In genomic region chr14:50973700-50974099, GRCm38 (mm10) we compare ENCODE assay signal across 21 mouse cellular contexts. TPM values are rescaled to one million over a fixed set of nuclear protein-coding genes. Genes with fewer than 3 reads are reported as not detected.
"Had no signal": no experiment of that assay in that cellular context is flagged by ENCODE, and none has a peak within 500 bp of the region (broad histone marks: within the 10 kb centered on the region; RNA-seq: fewer than 3 reads in every experiment).

No protein-coding gene starts in this region.

- DNase-seq: kidney, adult 9 months; kidney, postnatal 36 days; layer of hippocampus, adult 9-11 months; layer of hippocampus, postnatal 36 days; left cerebral cortex, postnatal 4 days; lung, adult 18-20 months; lung, postnatal 10 days; lung, postnatal 4 days; midbrain, embryonic 14.5 days; thymus, adult 18-20 months; thymus, postnatal 14 days had no signal

- H3K4me1 ChIP-seq: limb, embryonic 13.5 days had no signal

- H3K27me3 ChIP-seq: limb, embryonic 13.5 days; neural tube, embryonic 12.5 days had no signal

- H3K9me3 ChIP-seq: limb, embryonic 13.5 days; midbrain, embryonic 10.5 days; neural tube, embryonic 12.5 days had no signal

- H3K4me3 ChIP-seq: limb, embryonic 13.5 days; midbrain, embryonic 10.5 days; neural tube, embryonic 12.5 days had no signal

- H3K4me2 ChIP-seq: limb, embryonic 13.5 days; neural tube, embryonic 12.5 days had no signal

- H3K36me3 ChIP-seq: limb, embryonic 13.5 days; midbrain, embryonic 10.5 days; neural tube, embryonic 12.5 days had no signal

- H3K9ac ChIP-seq: limb, embryonic 13.5 days; liver, embryonic 14.5 days; neural tube, embryonic 12.5 days had no signal

- H3K27ac ChIP-seq: limb, embryonic 13.5 days; liver, embryonic 14.5 days; midbrain, embryonic 10.5 days; neural tube, embryonic 12.5 days had no signal

RNA-seq across cellular contexts. Expression of gene Pnp2, which starts 17.9 kb away (rescaled TPM):
- polyA plus RNA-seq: liver, adult 2 months; stomach, embryonic 14.5 days had no signal

RNA-seq across cellular contexts. Expression of gene Gm49342, which starts 29.4 kb away (rescaled TPM):
- total RNA-seq: neutrophil, adult 5-6 weeks had no signal
- polyA plus RNA-seq: limb, embryonic 13.5 days; midbrain, embryonic 10.5 days; neural tube, embryonic 12.5 days; stomach, embryonic 14.5 days had no signal

RNA-seq across cellular contexts. Expression of gene Rnase10, which starts 33.9 kb away (rescaled TPM):
- total RNA-seq: layer of hippocampus, adult 18-20 months; layer of hippocampus, postnatal 36 days; megakaryocyte, adult 5-6 weeks; monocyte, adult 5-6 weeks; neutrophil, adult 5-6 weeks had no signal
- polyA plus RNA-seq: limb, embryonic 13.5 days; liver, embryonic 14.5 days; midbrain, embryonic 10.5 days; midbrain, embryonic 14.5 days; neural tube, embryonic 12.5 days; stomach, embryonic 14.5 days had no signal
